Mouse (Mus musculus): ENCODE results near the gene Phb2.

Phb2 gene

DNA sequence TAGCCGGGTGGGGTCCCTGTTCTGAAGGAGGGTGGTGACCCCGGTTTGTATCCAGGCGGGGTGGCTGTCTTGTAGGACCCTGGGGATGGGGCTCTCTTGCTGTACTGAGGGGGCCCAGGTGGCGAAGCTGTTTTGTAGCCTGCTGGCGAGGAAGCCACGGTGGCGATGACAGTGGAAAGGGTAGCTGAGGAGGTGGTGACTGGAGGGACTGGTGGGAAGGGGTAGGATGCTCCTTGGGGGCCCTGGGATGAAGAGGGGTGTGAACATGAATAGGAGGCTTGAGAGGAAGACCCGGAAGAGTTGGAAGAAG, 34.1 kb downstream of the Phb2 start:
- DNase-seq (ENCODE audit: low read depth, low spot score), result no peak

DNA sequence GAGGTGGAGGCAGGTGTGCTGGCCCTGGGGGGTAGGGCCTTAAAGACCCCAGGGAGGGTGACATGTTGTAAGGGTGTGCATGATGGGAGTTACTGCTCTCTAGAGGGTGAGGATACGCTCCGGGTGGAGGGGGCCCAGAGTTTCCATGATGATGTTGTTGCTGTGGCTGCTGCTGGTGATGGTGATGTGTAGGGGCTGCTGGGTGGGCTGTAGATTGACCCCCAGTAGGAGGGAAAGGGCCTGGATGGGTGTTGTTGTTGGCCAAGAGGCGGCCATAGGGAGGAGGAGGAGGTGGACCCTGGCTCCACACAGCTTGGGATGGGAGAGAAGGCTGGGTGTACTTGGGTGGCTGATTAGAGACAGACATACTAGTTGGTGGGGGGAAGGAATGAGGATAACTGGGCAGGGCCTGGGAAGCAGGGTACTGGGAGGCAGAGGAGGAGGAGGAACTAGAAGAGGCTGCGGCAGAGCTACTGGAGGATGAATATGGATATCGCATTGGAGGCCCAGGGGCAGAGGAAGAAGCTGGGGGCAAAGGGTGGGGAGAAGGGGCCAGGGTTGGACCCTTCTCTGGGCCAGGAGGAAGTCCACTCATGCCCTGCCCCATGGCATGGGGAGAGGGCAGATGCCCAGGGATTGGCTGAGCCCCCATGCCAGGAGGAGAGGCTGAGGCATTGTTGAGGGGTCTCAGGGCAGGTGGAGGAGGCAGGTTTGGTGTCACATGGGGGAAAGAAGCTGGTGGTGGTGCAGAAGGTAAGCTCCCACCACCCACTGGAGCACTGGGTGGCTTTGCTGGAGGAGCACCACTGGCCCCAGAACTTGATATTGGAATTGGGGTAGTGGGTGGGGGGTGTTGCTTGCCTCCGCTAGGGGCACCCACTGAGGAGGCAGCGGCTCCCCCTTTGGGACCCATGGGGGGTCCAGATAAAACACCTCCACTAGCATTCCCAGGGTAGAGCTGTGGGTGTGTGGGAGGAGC, 34.8 kb downstream of the Phb2 start:
- DNase-seq (ENCODE audit: low read depth, low spot score), result no peak

- DNase-seq (ENCODE audit: low read depth, low spot score), result no peak
Observed at GRCm38 (mm10) chr6:124750405-124750804, 38.3 kb downstream of the Phb2 start.

DNA sequence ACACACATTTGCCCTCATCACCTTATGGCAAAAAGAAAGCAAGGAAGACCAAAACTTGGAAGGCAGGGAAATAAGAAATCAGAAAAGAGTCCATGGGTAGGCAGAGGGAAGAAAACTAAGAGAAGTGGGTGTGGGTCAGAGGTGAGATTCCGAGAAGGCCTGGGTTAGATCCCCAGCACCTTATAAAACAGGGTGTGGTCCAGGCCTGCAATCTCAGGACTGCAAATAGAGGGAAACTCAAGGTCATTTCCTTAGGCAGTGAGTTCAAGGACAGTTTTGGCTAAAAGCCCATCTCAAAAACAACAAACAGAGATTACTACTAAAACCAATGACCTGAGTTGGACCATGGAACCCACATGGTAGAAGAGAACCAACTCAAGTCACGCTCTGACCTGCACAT, 41.7 kb downstream of the Phb2 start:
- peak; percentile 66 for DNase-seq (ENCODE audit: low read depth, low spot score)

DNA sequence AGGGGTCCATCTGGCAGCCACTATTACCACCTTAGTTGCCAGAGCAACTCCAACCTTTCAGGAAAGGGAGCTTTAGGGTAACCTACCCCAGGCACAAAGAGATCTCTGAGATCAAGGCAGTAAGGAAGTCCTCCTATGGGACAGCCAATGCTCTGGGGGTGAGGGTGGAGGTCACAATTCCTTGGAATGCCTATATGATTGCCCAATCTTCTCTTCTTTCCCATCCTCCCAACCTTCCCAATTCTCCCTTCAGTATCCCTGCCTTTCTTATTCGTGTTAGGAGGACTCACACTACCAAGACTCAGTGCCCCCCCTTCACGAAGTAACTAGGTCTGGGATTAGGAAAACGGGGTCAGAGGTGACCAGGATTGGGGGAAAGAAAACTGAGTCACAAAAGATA, 43.2 kb downstream of the Phb2 start:
- DNase-seq (ENCODE audit: low read depth, low spot score), result no peak

DNA sequence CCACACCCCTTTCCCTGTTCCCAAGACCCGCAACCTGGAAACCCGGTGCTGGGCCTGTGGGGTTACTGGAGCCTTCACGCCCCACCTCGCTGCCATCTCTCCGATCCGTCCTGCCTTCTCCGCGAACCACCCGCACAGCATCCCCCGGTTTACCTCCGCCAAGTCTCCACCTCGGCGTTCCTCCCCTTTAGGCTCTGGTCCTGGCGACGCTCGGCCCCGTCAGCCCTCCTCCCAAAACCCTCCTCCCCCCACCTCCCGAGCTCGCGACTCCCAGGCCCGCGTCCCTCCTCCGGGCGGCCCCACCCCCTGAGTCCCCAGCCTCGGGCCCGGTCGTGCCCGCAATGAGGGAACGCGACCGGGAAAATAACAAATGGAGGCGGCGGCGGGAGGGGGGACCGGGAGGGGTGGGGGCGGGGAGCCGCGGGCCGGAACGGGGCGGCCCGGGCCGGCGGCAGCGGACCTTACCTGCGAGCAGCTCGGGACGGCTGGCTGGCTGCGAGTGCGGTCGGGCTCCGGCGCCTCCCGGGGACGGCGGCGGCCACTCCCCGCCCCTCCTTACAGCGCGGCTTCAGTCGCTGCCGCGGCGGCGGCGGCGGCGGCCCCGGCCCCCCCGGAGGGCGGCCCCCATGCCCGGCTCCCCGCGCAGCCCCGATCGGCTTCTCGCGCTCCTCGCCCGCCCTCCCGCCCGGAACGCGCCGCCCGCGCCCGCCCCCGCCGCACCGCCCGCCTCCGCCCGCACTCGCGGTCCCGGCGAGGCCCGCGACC, 43.9 kb downstream of the Phb2 start, which contains the start of the genes Gm45234 and Atn1:
TSS of gene Gm45234 (minus strand) at position 191 of the 765 bp plus-strand sequence.
TSS of gene Atn1 (minus strand) at position 694 of the 765 bp plus-strand sequence.
- peak; percentile 88 for DNase-seq (ENCODE audit: low read depth, low spot score)

GRCm38 (mm10) chr6:124756652-124757350, 44.7 kb downstream of the Phb2 start:
- peak; percentile 75 for DNase-seq (ENCODE audit: low read depth, low spot score)

GRCm38 (mm10) chr6:124757351-124757880, 45.3 kb downstream of the Phb2 start:
- no peak for DNase-seq (ENCODE audit: low read depth, low spot score)

- no peak for DNase-seq (ENCODE audit: low read depth, low spot score)
Observed at GRCm38 (mm10) chr6:124757909-124758848, 46.0 kb downstream of the Phb2 start.

- DNase-seq (ENCODE audit: low read depth, low spot score), result no peak
Observed at GRCm38 (mm10) chr6:124758849-124759232, 46.7 kb downstream of the Phb2 start.

DNA sequence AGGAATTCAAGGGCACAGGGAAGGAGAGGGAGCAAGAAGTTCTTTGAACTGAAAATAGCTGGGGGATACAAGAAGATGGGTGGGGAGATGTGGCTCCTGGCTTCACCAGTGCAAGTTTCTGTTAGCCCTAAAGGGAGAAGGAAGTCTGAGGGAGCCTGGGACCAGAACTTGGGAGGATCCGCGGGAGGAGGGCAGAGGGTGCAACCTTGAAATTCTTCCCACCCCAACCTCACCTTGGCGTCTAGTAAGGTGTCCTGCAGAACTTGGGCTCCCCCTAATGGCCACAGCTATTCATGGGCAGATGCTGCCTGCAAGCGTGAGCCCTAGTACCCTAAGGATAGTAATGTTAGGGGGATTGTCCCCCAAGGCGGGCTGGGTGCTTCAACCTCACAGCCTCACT, 47.1 kb downstream of the Phb2 start:
- peak; percentile 93 for DNase-seq (ENCODE audit: low read depth, low spot score)

- no peak for DNase-seq (ENCODE audit: low read depth, low spot score)
Observed at GRCm38 (mm10) chr6:124765951-124766350, 53.8 kb downstream of the Phb2 start.

All from ZHBTc4 (cell line).